Mouse (Mus musculus) embryonic facial prominence, embryonic 14.5 days (tissue): ENCODE data around the gene Adamts16. TPM values are rescaled to one million over a fixed set of nuclear protein-coding genes. Genes with fewer than 3 reads are reported as not detected.
A peak's percentile ranks its signal among the peaks of the same experiment; 100 is the strongest.

Experiments used
- ATAC-seq: fragments of 200-750 bp; cut with Nextera tagmentation; 2 replicates; pipeline ENCODE4 v1.8.0; 2017; ENCODE audit warnings: low read depth, moderate number of reproducible peaks, moderate TSS enrichment
- DNase-seq: peaks from one replicate; pipeline ENCODE4 v3.0.0-alpha.2; 2015; ENCODE audit warnings: low spot score
- H3K27ac ChIP-seq: fragments of 300-500 bp; sonication (generic); replicated peaks from 2 replicates; pipeline ENCODE4 v1.5.1; 2014; ENCODE audit warnings: low read depth, mild to moderate bottlenecking, low read length, moderate library complexity
- H3K27me3 ChIP-seq: fragments of 300-500 bp; sonication (generic); replicated peaks from 2 replicates; pipeline ENCODE4 v1.6.1; 2014; ENCODE audit warnings: low read length; ENCODE audit not compliant: control insufficient read depth, insufficient read depth
- H3K36me3 ChIP-seq: fragments of 300-500 bp; sonication (generic); 2 replicates; pipeline ENCODE4 v1.6.1; 2014; ENCODE audit warnings: low read length, mixed read lengths; ENCODE audit not compliant: control insufficient read depth, insufficient read depth
- H3K4me1 ChIP-seq: fragments of 300-500 bp; sonication (generic); 2 replicates; pipeline ENCODE4 v1.6.1; 2014; ENCODE audit warnings: antibody characterized with exemption, low read length; ENCODE audit not compliant: control insufficient read depth, insufficient read depth
- H3K4me2 ChIP-seq: fragments of 300-500 bp; sonication (generic); 2 replicates; pipeline ENCODE4 v1.6.1; 2014; ENCODE audit warnings: low read depth, mild to moderate bottlenecking, low read length, moderate library complexity, mixed read lengths
- H3K4me3 ChIP-seq: fragments of 300-500 bp; sonication (generic); 2 replicates; pipeline ENCODE4 v1.5.1; 2014; ENCODE audit warnings: low read depth, mild to moderate bottlenecking, low read length
- H3K9ac ChIP-seq: fragments of 300-500 bp; sonication (generic); 2 replicates; pipeline ENCODE4 v1.6.1; 2014; ENCODE audit warnings: low read depth, mild to moderate bottlenecking, low read length, moderate library complexity, mixed read lengths
- H3K9me3 ChIP-seq: fragments of 300-500 bp; sonication (generic); 2 replicates; pipeline ENCODE4 v1.6.1; 2016; ENCODE audit warnings: low read length; ENCODE audit not compliant: control insufficient read depth
- WGBS: fragments of 180-500 bp; shearing (Covaris S2); extraction: QIAGEN DNeasy Blood & Tissue Kit; methylation state at CpG from one replicate; pipeline ENCODE4 v1.1.7; 2014; 5-methylcytosine and 5-hydroxymethylcytosine counted together
- polyA plus RNA-seq: library from polyadenylated mRNA; unstranded; fragments of >200 nt; fragmentation: Nextera tagmentation; extraction: Ambion mirVana; gene quantifications from 2 replicates; pipeline ENCODE4 v1.2.1, GENCODE M21; 2014

Gene Adamts16
- polyA plus RNA-seq, 1 experiment from 2014 or later = 1.9 TPM

DNA sequence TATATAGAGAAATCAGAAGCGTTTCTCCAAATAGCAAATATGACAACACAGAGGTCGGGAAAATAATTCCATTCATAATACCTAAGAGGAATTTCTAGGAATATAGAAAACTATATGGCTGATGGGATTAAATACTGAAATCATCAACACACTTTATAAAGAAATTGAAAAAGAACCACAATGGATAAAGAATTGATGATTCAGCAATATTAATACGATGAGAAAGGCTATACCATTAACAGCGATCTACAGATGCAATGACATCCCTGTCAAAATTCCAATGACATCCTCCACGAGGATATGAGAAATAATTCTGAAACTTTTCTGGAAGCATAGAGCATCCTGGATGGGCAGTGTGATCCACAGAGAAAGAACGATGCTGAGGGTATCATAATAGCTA, 76.9 kb downstream of the Adamts16 start:
- H3K27ac ChIP-seq = no peak overlapping the region
- no peak overlapping the region for H3K4me2 ChIP-seq
- no peaks in the 10 kb centered on the region for H3K36me3 ChIP-seq
- no peaks in the 10 kb centered on the region for H3K27me3 ChIP-seq
- H3K4me1 ChIP-seq = no peaks in the 10 kb centered on the region
- no peak overlapping the region for H3K4me3 ChIP-seq
- no peak for DNase-seq
- H3K9ac ChIP-seq = no peak overlapping the region
- 83% methylated on average over 6 of the region's 6 CpGs for WGBS
- ATAC-seq = no peak
- H3K9me3 ChIP-seq = no peaks in the 10 kb centered on the region

- H3K4me3 ChIP-seq = no peak overlapping the region
- H3K9me3 ChIP-seq = no peaks in the 10 kb centered on the region
- H3K27me3 ChIP-seq = no peaks in the 10 kb centered on the region
- no peak overlapping the region for H3K4me2 ChIP-seq
- 84% methylated on average over 2 of the region's 2 CpGs for WGBS
- H3K36me3 ChIP-seq = no peaks in the 10 kb centered on the region
- no peaks in the 10 kb centered on the region for H3K4me1 ChIP-seq
- no peak overlapping the region for H3K9ac ChIP-seq
- DNase-seq = no peak
- no peak overlapping the region for H3K27ac ChIP-seq
- no peak for ATAC-seq
Measured at GRCm38 (mm10) chr13:70762586-70762985, 79.0 kb downstream of the Adamts16 start.

- no peaks in the 10 kb centered on the region for H3K4me1 ChIP-seq
- H3K27me3 ChIP-seq = no peaks in the 10 kb centered on the region
- H3K4me3 ChIP-seq = no peak overlapping the region
- H3K4me2 ChIP-seq = no peak overlapping the region
- WGBS = 50% methylated on average over 2 of the region's 2 CpGs
- H3K36me3 ChIP-seq = no peaks in the 10 kb centered on the region
- no peaks in the 10 kb centered on the region for H3K9me3 ChIP-seq
- ATAC-seq = no peak
- H3K9ac ChIP-seq = no peak overlapping the region
- no peak overlapping the region for H3K27ac ChIP-seq
- DNase-seq = no peak
Measured at GRCm38 (mm10) chr13:70761312-70761711, 80.3 kb downstream of the Adamts16 start.

DNA sequence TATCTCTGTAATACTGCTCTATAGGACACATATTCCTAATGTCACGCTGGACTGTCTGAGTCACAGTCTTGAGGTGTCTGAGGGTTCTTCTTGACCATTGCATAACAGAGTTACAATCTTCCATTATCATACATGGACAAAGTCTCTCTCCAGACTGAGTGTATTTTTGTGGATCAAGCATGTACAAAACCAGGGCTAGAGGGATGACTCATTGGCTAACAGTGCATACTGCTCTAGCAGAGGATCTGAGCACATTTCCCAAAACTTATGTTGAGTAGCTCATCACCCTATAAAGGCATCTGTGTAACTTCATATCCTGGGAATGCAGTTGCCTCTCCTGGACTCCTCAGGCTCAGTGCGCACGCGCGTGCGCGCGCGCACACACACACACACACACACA, 81.4 kb downstream of the Adamts16 start:
- Histone ChIP-seq H3K9ac (no peak overlapping the region), H3K27me3 (no peaks in the 10 kb centered on the region), H3K36me3 (no peaks in the 10 kb centered on the region), H3K4me1 (no peaks in the 10 kb centered on the region), H3K4me3 (no peak overlapping the region), H3K4me2 (no peak overlapping the region), H3K27ac (no peak overlapping the region), H3K9me3 (no peaks in the 10 kb centered on the region)
- ATAC-seq (no peak), DNase-seq (no peak)
- WGBS = 97% methylated on average over 9 of the region's 9 CpGs

DNA sequence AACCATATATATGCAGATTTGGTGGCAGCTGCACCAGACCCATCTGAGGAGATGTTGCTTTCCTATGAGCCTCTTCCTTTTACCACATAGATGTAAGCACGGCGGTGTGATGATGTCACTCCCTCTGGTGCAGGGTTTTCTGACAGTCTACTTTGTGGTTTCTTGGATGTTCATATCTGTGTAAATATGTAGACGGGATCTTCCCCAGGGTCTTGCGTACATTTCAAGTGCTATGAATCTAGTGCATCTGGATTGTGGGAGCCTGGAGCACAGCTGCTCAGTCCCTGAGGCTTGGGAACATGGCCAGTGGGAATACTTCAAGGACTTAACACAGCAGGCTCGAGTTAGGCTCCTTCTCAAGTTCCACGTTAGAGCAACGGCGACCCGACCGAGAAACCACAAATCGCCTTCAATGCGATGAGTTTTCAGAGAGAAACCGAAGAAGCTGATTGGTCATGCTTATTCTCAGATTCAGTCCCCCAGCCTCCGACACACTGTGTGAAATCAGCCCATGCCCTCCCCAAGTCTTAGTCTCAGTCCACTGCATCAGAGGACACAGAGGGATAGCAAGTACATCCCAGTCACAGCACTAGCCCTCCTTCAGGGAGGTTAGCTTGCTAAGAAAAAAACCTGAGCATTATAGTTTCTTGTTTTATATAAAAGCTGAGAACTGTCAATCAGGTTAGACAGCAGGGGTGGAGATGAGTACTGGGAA, 95.2 kb downstream of the Adamts16 start:
- Histone ChIP-seq H3K9ac (no peak overlapping the region), H3K27ac (no peak overlapping the region), H3K4me3 (no peak overlapping the region), H3K27me3 (no peaks in the 10 kb centered on the region; the same call in 1 of the 2 replicates), H3K9me3 (no peaks in the 10 kb centered on the region), H3K4me2 (peak overlapping the region; percentile 20), H3K36me3 (no peaks in the 10 kb centered on the region), H3K4me1 (0 out of 2 replicates have a peak, but pooled peaks cover 15% of the 10 kb centered on the region)
- ATAC-seq = peak; percentile 91
- 19% methylated on average over 14 of the region's 14 CpGs for WGBS
- peak; percentile 90 for DNase-seq

DNA sequence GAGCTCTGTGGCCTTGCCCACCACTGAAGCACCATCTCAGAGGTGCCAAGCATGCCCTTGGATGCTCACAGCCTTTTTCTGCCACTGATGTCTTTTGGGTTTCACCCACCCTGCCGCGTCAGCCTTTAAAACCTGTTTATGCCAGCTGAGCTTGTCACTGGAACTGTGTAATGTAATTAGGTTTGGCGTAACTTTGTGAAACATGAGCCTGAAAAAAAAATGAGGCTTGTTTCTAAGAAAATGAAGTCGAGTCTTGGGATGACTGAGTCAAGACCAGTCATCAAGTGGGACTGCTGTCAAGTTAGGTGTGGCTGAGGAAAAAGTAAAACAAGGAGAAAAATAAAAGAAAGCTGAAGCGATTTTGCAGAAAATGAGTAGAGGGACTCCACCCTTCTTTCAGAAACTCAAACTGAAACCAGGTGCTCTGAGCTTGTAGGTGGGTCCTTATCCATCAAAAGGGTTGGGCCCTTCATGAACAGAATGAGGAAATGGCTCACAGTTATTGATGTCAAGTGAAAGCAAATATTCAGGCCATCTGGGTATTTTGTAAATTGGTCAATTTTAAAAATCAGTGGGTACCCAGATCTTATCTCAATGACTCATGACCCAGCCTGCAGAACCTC, 97.1 kb downstream of the Adamts16 start:
- Histone ChIP-seq H3K4me1 (0 out of 2 replicates have a peak, but pooled peaks cover 15% of the 10 kb centered on the region), H3K9me3 (no peaks in the 10 kb centered on the region), H3K36me3 (no peaks in the 10 kb centered on the region), H3K4me2 (no peak overlapping the region), H3K27ac (no peak overlapping the region), H3K9ac (no peak overlapping the region), H3K4me3 (no peak overlapping the region), H3K27me3 (no peaks in the 10 kb centered on the region)
- DNase-seq (peak; percentile 50), ATAC-seq (no peak)
- 35% methylated on average over 5 of the region's 5 CpGs for whole genome bisulfite sequencing

DNA sequence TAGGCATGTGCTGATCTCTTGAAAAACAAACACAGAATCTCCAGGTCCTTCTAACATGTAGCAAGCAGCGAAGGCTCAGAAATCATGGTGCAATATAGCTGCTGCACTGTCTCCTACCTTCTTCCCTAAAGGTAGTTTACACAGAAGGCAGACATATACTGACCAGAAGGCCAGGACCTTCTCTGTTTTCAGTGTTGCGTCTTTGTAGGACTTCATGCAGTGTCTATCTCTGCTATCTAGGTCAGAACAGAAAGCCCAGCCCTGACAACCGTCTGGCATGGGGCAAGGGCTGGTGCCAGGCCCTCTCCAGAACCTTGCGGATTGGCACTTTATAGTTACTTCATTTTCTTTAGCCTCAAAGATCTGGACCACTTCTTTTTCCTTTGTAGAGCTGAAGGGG, 98.9 kb downstream of the Adamts16 start:
- WGBS = 85% methylated on average over 4 of the region's 4 CpGs
- ATAC-seq = no peak
- DNase-seq = no peak
- H3K27ac ChIP-seq = no peak overlapping the region
- no peaks in the 10 kb centered on the region for H3K27me3 ChIP-seq
- no peak overlapping the region for H3K9ac ChIP-seq
- no peaks in the 10 kb centered on the region for H3K9me3 ChIP-seq
- H3K4me2 ChIP-seq = no peak overlapping the region
- no peak overlapping the region for H3K4me3 ChIP-seq
- H3K36me3 ChIP-seq = no peaks in the 10 kb centered on the region
- H3K4me1 ChIP-seq = 0 out of 2 replicates have a peak, but pooled peaks cover 15% of the 10 kb centered on the region

DNA sequence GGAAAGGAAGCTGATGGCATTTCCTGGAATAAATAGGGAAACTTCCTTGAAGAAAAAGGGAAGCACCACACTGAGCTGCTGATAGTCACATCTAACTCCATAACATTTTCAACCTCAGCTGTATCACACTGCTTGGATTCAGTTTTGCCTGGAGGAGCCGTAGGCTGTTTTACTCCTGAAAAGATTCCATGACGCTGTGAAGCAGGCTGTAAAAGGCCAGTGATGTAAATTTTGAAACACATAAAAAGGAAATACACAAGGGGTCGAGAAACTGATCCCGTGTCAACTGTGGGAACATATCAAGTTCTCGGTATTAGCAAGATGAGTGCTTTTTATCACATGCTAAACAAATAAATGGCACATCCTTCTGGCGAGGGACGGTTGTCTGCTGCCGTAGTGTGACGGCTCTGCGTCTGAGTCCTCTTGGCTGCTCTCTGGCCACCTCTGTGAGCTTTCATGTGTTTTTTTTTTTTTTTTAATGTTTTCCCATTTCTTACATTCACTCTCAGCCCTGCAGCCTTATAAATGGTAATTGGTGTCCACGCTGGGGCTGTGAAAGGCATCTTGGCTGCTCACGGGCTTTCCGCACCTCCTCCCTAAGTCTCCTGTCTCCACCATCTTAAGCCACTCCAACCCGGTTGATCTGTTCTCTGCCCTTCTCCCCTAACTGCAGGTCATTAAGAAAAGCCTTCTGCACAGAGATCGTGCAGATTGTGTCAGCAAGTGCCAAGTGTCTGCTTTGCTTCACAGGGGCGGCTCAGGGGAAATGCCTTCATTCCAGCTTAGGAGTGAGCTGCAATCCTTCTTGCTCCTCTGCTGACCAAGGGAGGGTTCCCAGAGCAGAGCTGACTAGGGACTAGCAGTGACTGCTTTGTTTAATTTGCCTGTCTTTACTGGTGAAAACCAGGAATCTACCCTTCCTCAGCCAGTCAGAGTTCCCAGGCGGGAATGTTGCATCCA, 101.0 kb downstream of the Adamts16 start:
- H3K4me1 ChIP-seq = 0 out of 2 replicates have a peak, but pooled peaks cover 10% of the 10 kb centered on the region
- H3K9me3 ChIP-seq = no peaks in the 10 kb centered on the region
- H3K9ac ChIP-seq = no peak overlapping the region
- no peaks in the 10 kb centered on the region for H3K27me3 ChIP-seq
- no peak overlapping the region for H3K27ac ChIP-seq
- peak; percentile 20; the same call in 1 of the 2 replicates for ATAC-seq
- H3K4me3 ChIP-seq = no peak overlapping the region
- no peaks in the 10 kb centered on the region for H3K36me3 ChIP-seq
- WGBS = 52% methylated on average over 17 of the region's 17 CpGs
- H3K4me2 ChIP-seq = no peak overlapping the region
- DNase-seq = peak; percentile 50
